Mouse (Mus musculus): ENCODE results near the gene Fyn.

Gene Fyn

DNA sequence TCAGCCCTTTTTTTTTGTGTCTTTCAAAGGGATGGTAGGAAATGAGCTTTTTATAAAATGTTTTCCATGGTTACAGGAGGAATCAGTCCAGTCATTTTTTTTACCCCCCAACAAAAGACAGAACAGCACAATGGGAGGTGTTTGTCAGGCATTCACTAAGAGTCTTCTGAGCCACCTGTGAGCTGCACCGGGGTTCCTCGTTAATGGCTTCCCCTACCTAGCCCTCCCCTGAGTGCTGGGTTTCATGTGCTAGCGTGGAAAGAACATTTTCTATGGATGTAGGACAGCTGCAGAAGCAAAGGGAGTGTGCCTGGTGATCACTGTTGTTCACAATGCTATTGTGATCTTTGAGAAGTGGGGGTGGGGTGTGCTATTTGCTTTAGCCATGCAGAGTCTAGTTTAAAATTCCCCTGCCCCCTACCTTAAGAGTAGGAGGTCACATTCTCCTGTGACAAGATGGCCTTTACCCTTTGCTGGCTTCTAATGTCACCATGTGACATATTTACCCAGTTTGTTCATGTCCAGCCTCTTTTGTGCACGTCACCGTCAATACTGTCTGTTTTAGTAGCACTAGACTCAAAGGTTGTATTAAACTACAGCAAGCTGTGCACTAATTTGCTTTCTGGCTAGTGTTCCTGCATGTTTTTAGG is 11.2 kb downstream of the Fyn start:
- DNase-seq: no peak

- no peak for DNase-seq
Measured at GRCm38 (mm10) chr10:39385259-39385658, 16.6 kb downstream of the Fyn start.

DNA sequence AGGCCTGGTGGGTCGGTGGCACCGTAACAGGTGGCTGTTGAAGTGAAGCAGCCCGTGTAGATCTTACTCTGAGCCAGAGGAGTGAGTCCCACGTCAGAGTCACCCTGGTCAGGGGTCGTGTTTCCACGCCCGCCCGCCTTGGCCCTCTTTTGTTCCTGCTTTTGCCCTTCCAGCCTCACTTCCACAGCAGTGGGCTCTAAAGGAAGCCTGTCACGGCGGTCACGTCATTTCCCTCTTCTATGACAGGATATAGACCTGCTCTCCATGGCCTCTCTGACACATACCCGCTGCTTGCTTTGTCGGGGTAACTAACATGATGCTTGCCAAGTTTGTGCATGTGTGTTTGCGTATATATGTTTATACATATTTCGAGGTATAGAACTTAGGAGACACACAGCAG is 17.5 kb downstream of the Fyn start:
- DNase-seq: peak; percentile 47 to 55

DNA sequence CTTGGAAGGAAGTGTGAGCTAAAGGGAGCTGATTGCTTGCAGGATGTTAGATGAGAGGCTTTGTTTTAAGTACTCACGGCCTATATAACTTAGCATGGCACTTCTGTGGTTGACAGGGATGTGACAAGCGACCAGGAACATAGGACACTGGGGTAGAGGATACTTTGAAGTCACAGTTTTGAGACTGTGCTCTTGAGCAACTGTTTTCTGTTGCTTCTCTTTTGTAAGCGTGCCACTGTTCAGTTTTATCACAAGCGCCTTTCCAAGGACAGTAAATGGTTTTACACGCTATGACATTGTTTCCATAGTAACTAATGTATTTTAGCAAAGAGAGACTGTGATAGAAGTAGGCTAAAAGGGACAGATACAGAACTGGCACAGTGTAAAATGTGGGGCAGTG is 18.4 kb downstream of the Fyn start:
- DNase-seq: no peak

- DNase-seq: no peak
Measured at GRCm38 (mm10) chr10:39387556-39387955, 18.9 kb downstream of the Fyn start.

DNA sequence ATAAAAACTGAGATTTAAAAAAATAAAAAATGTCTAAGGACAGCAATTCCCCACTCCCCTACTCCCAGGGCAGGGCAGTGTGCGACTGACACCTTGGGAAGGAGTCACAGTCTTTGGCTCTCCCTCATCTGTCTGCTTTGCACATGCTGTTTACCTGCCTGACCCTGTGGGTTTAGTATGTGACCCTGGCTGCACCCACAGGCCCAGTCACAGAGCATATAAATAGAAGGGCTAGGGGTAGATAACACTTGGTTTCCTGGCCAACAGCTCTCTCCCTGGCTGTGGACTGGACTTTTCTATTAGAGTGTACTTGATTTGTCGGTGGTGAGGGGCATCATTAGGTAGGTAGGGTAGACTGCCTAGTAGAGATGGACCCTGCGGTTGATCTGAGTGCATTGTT is 19.5 kb downstream of the Fyn start:
- DNase-seq: no peak

GRCm38 (mm10) chr10:39389451-39389891 is 20.8 kb downstream of the Fyn start:
- DNase-seq: no peak

GRCm38 (mm10) chr10:39390541-39390940 is 21.9 kb downstream of the Fyn start:
- no peak for DNase-seq

DNA sequence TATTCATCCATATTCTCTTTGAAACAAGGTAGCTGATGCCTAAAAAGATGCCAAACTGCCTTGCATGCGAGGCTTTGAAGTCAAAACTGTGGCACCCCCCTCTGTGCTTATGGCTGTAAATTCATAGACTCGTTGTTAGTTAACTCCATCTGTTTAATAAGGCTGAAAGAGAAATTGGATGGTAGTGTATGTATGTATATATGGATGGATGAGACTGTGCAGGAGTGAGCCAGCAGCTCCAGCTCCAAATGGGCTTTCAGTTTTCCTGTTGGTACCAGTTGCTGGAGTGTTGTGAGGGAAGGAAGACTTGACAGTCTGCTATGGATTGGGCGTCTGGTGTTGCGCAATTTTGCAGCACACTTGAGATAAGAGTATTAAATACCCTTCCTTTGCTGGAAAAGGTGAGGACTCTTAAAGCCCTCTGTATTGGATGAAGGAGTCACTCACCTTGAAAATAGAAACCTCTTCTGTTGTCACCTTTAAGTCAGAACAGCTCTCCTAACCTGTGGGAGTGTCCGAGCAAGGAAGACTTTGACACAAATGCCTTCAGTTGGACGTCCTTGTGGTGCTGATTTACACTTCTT is 24.3 kb downstream of the Fyn start:
- no peak for DNase-seq

- DNase-seq: no peak
Measured at GRCm38 (mm10) chr10:39395544-39395943, 26.9 kb downstream of the Fyn start.

GRCm38 (mm10) chr10:39398924-39399323 is 30.3 kb downstream of the Fyn start:
- DNase-seq: no peak

- DNase-seq: no peak
Measured at GRCm38 (mm10) chr10:39400155-39400554, 31.5 kb downstream of the Fyn start.

GRCm38 (mm10) chr10:39402487-39402886 is 33.8 kb downstream of the Fyn start:
- no peak for DNase-seq

- DNase-seq: no peak
Measured at GRCm38 (mm10) chr10:39403706-39404105, 35.1 kb downstream of the Fyn start.

- DNase-seq: no peak
Measured at GRCm38 (mm10) chr10:39404175-39404574, 35.5 kb downstream of the Fyn start.

DNA sequence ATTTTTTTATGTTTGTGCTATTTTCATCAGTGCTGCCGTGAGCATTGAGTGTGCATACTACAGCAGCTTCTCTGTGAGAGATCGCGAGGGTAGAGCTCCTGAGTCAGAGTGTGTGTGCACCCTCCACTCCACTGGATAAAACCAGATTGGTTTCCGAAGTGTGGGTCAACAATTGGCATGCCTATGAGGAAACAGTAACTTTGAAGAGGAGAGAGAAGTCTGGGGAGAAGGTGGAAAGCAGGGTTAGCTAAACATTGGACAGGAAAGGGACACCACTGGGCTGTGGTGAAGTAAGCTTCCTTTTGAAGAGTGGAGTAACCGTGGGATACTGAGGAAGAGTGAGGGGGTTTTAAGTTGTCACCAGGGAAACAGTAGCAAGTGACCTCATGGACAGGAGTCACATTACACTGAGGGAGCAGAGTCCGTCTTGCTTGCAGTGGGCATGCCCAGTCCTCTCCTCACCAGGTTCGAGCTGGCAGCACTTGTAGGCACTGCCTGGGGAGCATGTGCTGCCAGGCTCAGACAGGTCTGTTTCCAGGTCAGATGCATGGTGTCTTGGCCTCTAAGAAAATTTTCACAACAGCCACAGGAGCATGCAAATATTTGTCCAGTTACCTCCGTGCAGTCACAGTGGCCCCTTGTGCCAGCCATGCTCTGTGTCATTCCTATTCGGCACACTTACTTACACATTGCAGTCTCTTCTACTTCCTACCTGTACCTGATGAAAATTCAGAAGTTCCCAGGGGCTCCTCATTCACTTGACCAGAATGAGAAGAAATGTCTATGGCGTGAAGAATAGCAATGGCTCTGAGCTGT is 37.5 kb downstream of the Fyn start:
- DNase-seq: peak in 1 of 2 experiments; percentile 38

DNA sequence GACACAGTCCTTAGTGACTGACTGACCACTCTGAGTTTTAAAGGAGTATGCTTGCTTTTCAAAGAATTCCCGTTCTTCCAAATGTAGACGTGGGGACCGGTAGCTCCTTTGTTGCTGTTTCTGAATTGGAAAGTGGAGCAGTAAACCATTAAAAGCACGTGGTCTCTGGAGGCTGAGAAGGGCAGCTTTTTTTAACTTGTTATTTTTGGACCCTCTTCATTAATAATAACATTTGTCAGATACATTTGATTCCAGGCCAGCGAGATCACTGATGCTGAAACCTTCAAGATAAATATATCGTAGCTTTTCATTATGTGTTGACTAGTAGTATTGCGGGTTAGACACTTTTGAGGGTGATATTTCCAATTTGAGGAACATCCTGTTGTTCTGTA is 38.1 kb downstream of the Fyn start:
- DNase-seq: no peak

DNA sequence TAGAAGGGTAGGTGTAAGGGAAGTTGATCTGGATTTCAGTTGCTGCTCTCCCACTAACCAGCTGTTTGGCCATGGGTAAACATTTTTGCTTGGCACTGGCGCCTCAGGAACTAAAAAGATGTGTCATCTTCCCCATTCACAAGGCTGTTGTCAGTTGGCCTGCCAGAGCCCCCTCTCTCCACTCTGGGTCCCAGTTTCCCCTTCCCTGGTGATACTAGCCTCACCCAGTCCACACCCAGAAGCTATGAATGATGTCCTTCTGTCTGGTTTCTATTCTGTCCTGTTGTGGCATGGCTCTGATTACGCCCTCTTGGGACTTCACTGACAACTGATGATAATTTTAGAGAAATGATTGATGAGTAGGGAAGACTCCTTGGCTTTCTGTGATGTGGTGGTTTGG is 38.9 kb downstream of the Fyn start:
- DNase-seq: no peak

DNA sequence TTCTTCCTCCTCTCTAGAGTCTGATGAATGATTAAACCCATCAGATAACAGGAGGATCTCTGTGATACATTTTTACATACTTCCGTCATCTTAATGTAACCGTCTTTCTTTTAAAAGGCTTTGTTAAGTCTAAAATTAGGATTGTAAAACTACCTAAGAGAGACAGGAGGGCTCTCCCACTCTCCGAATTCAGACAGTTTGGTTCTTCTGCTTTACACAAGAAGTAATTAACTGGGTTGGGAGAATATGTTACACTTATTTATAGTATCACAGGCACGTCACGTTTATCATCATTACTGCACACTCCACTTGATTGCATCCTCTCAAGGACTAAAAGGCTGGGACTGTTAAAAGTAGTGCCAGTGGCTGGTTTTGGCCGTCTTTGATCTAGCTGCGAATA is 40.9 kb downstream of the Fyn start:
- no peak for DNase-seq

DNA sequence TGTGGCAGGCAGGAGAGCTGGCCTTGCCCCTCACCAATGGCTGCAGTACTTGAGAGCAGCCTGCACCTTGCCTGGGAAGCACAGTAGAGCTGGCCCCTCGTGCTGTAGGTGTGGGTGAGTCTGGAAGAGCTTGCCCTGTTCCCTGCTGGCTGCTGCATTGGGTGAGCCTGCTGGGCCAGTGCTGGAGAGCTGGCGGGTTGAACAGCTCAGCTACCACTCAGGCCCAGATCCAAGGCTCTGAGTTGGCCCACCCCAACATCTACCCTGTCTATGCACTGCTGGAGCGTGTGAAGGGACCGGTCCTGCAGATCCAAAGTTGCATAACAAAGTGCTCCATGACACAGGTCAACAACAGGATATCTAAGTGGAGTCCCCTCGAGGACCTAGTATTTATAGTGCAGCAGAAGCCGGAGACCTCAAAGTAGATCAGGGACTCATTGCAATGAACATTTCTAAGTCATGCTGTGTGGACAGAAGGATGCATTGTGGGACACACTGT is 41.5 kb downstream of the Fyn start:
- DNase-seq: no peak

GRCm38 (mm10) chr10:39411857-39412559 is 43.4 kb downstream of the Fyn start:
- no peak for DNase-seq

GRCm38 (mm10) chr10:39412826-39413620 is 44.4 kb downstream of the Fyn start:
- no peak for DNase-seq

All from lung, postnatal 4 days (tissue).